Mouse (Mus musculus): ENCODE data around the gene Duox1.
A peak's percentile ranks its signal among the peaks of the same experiment; 100 is the strongest.

DNA sequence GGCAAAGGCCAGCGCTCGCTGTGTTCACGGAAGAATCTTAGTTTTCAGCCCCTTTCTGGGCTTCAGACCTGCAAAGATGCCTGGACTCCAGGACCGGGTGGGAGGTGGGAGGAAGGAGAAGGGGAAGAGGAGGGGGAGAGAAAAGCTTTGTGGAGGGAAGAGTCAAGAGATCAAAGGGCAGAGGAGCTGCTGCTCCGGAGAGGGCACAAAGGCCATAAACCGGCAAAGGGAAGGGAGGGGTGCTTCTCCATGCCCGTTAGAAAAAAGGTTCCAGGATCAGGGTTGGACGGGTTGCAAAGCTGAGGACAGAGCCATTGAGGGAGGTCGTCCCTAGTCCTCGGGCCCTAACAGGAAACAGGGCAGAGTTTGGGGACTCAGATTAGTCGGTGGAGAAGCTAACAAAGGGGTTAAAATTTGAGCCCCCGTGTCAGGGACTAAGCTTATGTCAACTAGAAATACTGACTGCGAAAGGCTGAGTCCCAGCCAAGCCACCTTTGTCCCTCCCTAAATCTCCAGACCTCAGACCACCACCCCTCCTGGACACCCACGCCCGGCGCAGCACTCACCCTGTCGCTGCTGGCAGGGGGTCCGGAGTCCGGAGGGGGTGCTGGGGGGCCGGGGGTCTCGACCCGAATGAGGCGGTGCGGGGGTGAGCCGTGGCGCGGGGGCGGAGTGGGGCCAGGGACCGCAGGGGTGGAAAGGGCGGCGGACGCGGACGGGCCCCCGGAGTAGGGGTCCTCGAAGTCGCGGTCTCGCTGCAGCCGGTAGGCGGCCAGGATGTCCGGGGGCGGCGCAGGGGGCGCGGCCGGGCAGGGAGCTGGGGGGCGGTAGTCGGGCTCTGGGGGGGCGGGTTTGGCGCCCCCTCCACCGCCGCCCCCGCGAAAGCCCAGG lies 52.9 kb downstream of the Duox1 start:
- TF ChIP-seq CTCF (IDR thresholded peaks at IDR 0.05; ENCODE audit: extremely low read depth, insufficient read length, insufficient replicate concordance, low read depth, low read length) (peak; percentile 12; the same call in 1 of the 2 replicates), POLR2A (IDR thresholded peaks at IDR 0.05; ENCODE audit: low read depth, low read length) (no peak)

Measured in small intestine, adult 2 months (tissue).